Mouse (Mus musculus) liver, embryonic 14.5 days (tissue): ENCODE measurements at regions not wholly inside any gene's neighbourhood (a gene's known extent, or its start where the extent isn't known, plus 50 kb on each side); places are given as distances from the start of the nearest gene placed in this dataset.

Experiments used
- ATAC-seq: fragments of 200-750 bp; cut with Nextera tagmentation; 2 replicates; pipeline ENCODE4 v1.8.0; 2017; ENCODE audit warnings: moderate number of reproducible peaks, mild to moderate bottlenecking, moderate library complexity; ENCODE audit not compliant: insufficient read depth
- DNase-seq, 3 experiments: peaks; one replicate each; pipeline ENCODE4 v3.0.0-alpha.2; 2012 to 2013; ENCODE audit warnings: low read depth in 3 of 3, low spot score in 3 of 3
- H3K27ac ChIP-seq: fragments of 300-500 bp; sonication (generic); 2 replicates; pipeline ENCODE4 v1.5.1; 2014; ENCODE audit warnings: moderate library complexity, mild to moderate bottlenecking, control low read depth, inconsistent platforms
- H3K27me3 ChIP-seq: fragments of 300-500 bp; sonication (generic); 2 replicates; pipeline ENCODE4 v1.6.1; 2014; ENCODE audit warnings: mild to moderate bottlenecking, low read length, moderate library complexity; ENCODE audit not compliant: control insufficient read depth, insufficient read depth
- H3K36me3 ChIP-seq: fragments of 300-500 bp; sonication (generic); replicated peaks from 2 replicates; pipeline ENCODE4 v1.6.1; 2014; ENCODE audit warnings: low read depth; ENCODE audit not compliant: control insufficient read depth, insufficient read depth
- H3K4me1 ChIP-seq, 2 experiments: fragments of 200-500 bp in 1 of 2; fragments of 300-500 bp in 1 of 2; sonication (generic) in 1 of 2; replicated peaks; 2 replicates each; pipeline ENCODE4 v1.6.1; 2012 to 2014; ENCODE audit warnings: antibody characterized with exemption in 1 of 2, inconsistent platforms in 1 of 2, low read length in 1 of 2; ENCODE audit not compliant: control insufficient read depth in 2 of 2, insufficient read depth in 2 of 2
- H3K4me2 ChIP-seq: fragments of 300-500 bp; sonication (generic); 2 replicates; pipeline ENCODE4 v1.6.1; 2014; ENCODE audit warnings: low read depth, mild to moderate bottlenecking, control low read depth, moderate library complexity
- H3K4me3 ChIP-seq, 2 experiments: fragments of 200-500 bp in 1 of 2; fragments of 300-500 bp in 1 of 2; sonication (generic) in 1 of 2; 2 replicates each; pipeline ENCODE4 v1.5.1; 2012 to 2014; ENCODE audit warnings: low read depth in 2 of 2, low read length in 2 of 2, mild to moderate bottlenecking in 2 of 2, control low read depth in 1 of 2, inconsistent platforms in 1 of 2, moderate library complexity in 1 of 2; ENCODE audit not compliant: insufficient read depth in 1 of 2
- H3K9ac ChIP-seq: fragments of 300-500 bp; sonication (generic); replicated peaks from 2 replicates; pipeline ENCODE4 v1.6.1; 2014; ENCODE audit warnings: mild to moderate bottlenecking, control low read depth, moderate library complexity
- H3K9me3 ChIP-seq: fragments of 300-500 bp; sonication (generic); 2 replicates; pipeline ENCODE4 v1.6.1; 2016; ENCODE audit warnings: low read length, mixed read lengths; ENCODE audit not compliant: control insufficient read depth
- CTCF ChIP-seq: IDR thresholded peaks from 2 replicates; pipeline ENCODE4 v1.5.1; 2016; ENCODE audit warnings: antibody characterized with exemption, low read depth, control low read depth
- EP300 ChIP-seq: IDR thresholded peaks from 2 replicates; pipeline ENCODE4 v1.6.1; 2016; ENCODE audit warnings: antibody characterized with exemption, low read depth
- WGBS: fragments of 180-500 bp; shearing (Covaris S2); extraction: QIAGEN DNeasy Blood & Tissue Kit; methylation state at CpG from one replicate; pipeline ENCODE4 v1.1.7; 2014; ENCODE audit not compliant: insufficient replicate concordance; 5-methylcytosine and 5-hydroxymethylcytosine counted together

- Histone ChIP-seq H3K9me3 (no peaks in the 10 kb centered on the region), H3K9ac (no peak overlapping the region), H3K4me3 (no peak overlapping the region), H3K27me3 (no peaks in the 10 kb centered on the region), H3K36me3 (no peaks in the 10 kb centered on the region), H3K27ac (no peak overlapping the region), H3K4me2 (no peak overlapping the region), H3K4me1 (no peaks in the 10 kb centered on the region)
- no peak for DNase-seq
- WGBS, result 58% methylated on average over 2 of the region's 2 CpGs
- no peak for TF ChIP-seq CTCF
- TF ChIP-seq EP300, result no peak
- no peak for ATAC-seq
These were observed 361.6 kb upstream of the Arid1b start for GRCm38 (mm10) chr17:4632506-4632905.

GRCm38 (mm10) chr17:4633771-4634170 lies 360.4 kb upstream of the Arid1b start:
- no peak overlapping the region for H3K9ac ChIP-seq
- no peaks in the 10 kb centered on the region for H3K4me1 ChIP-seq
- no peaks in the 10 kb centered on the region for H3K36me3 ChIP-seq
- H3K4me2 ChIP-seq, result no peak overlapping the region
- no peak overlapping the region for H3K4me3 ChIP-seq
- H3K27me3 ChIP-seq, result no peaks in the 10 kb centered on the region
- H3K27ac ChIP-seq, result no peak overlapping the region
- ATAC-seq, result no peak
- WGBS, result 43% methylated on average over 3 of the region's 3 CpGs
- DNase-seq, result no peak
- TF ChIP-seq EP300 (no peak), CTCF (no peak)
- H3K9me3 ChIP-seq, result no peaks in the 10 kb centered on the region

DNA sequence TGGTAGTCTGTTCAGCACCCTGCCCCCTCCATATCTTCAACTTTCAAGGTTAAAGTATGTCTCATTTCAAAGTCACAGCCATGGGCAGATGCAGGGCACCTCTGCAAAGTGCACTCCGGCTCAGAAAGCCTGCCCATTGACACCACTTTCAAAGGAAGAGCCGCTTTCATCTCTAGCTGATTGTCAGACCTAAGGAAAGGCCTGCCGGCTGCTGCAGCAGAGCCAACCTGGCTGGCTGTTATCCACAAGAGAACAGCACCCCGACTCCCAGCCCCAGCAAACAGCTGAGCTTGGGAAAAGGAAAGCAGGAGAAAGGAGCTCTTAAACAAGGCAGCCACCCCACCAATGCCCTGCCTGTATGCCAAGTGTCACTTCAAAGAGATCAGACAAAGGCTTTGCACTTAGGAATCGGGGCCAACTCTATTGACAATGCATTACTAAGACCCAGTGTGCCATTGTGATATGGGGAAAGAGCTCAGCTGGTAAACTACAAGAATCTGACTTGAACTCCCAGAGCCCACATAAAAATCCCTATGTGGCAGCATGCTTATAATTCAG lies 357.3 kb upstream of the Arid1b start:
- no peak overlapping the region for H3K4me3 ChIP-seq
- no peak overlapping the region for H3K27ac ChIP-seq
- TF ChIP-seq CTCF, result no peak
- TF ChIP-seq EP300, result no peak
- ATAC-seq (no peak), DNase-seq (no peak)
- H3K4me2 ChIP-seq, result no peak overlapping the region
- no peak overlapping the region for H3K9ac ChIP-seq
- no peaks in the 10 kb centered on the region for H3K36me3 ChIP-seq
- WGBS, result 41% methylated on average over 5 of the region's 5 CpGs
- H3K9me3 ChIP-seq, result no peaks in the 10 kb centered on the region
- no peaks in the 10 kb centered on the region for H3K4me1 ChIP-seq
- no peaks in the 10 kb centered on the region for H3K27me3 ChIP-seq

GRCm38 (mm10) chr17:4639531-4639930 lies 354.6 kb upstream of the Arid1b start:
- TF ChIP-seq EP300 (no peak), CTCF (no peak)
- Histone ChIP-seq H3K4me2 (no peak overlapping the region), H3K27ac (no peak overlapping the region), H3K9ac (no peak overlapping the region), H3K9me3 (no peaks in the 10 kb centered on the region), H3K4me1 (no peaks in the 10 kb centered on the region), H3K36me3 (no peaks in the 10 kb centered on the region), H3K27me3 (no peaks in the 10 kb centered on the region), H3K4me3 (no peak overlapping the region)
- no peak for ATAC-seq
- 55% methylated on average over 4 of the region's 4 CpGs for WGBS
- no peak for DNase-seq

DNA sequence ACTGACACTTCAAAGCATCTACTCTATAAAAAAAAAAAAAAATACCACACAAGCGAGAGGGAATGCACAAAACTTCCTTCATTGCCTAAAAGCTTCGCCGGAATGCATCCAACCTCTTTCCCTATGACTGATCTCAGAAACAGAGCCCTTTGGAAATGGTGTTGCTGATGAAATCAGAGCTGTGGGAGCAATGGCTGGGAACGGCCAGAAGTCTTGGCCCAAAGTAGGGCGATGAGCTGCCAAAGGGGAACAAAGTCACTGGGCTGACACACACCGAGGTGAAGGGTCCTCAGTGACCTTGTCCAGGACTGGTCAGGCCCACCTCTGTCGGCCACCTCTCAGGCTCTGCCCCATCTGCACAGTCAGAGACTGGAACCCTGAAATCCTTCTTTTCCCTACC lies 353.6 kb upstream of the Arid1b start:
- ATAC-seq, result no peak
- H3K9me3 ChIP-seq, result no peaks in the 10 kb centered on the region
- no peaks in the 10 kb centered on the region for H3K27me3 ChIP-seq
- H3K4me2 ChIP-seq, result no peak overlapping the region
- H3K36me3 ChIP-seq, result no peaks in the 10 kb centered on the region
- no peak overlapping the region for H3K4me3 ChIP-seq
- H3K9ac ChIP-seq, result no peak overlapping the region
- H3K27ac ChIP-seq, result no peak overlapping the region
- no peak for DNase-seq
- H3K4me1 ChIP-seq, result no peaks in the 10 kb centered on the region
- TF ChIP-seq EP300 (no peak), CTCF (no peak)
- 67% methylated on average over 7 of the region's 7 CpGs for WGBS
